Mouse (Mus musculus) midbrain, embryonic 12.5 days (tissue): Measurements from ENCODE around the gene Ppp1r1b. TPM values are rescaled to one million over a fixed set of nuclear protein-coding genes. Genes with fewer than 3 reads are reported as not detected.

Source experiments
- ATAC-seq: fragments of 200-750 bp; cut with Nextera tagmentation; 2 replicates; pipeline ENCODE4 v1.8.0; 2017; ENCODE audit warnings: low read depth, moderate TSS enrichment, moderate library complexity; ENCODE audit not compliant: low FRiP score
- H3K27ac ChIP-seq: fragments of 300-500 bp; sonication (generic); replicated peaks from 2 replicates; pipeline ENCODE4 v1.5.1; 2016; ENCODE audit warnings: mild to moderate bottlenecking
- H3K27me3 ChIP-seq: fragments of 300-500 bp; sonication (generic); 2 replicates; pipeline ENCODE4 v1.6.1; 2016; ENCODE audit warnings: mild to moderate bottlenecking
- H3K36me3 ChIP-seq: fragments of 300-500 bp; sonication (generic); 2 replicates; pipeline ENCODE4 v1.6.1; 2016
- H3K4me1 ChIP-seq: fragments of 300-500 bp; sonication (generic); 2 replicates; pipeline ENCODE4 v1.6.1; 2016
- H3K4me2 ChIP-seq: fragments of 300-500 bp; sonication (generic); replicated peaks from 2 replicates; pipeline ENCODE4 v1.6.1; 2016; ENCODE audit warnings: mild to moderate bottlenecking, moderate library complexity
- H3K4me3 ChIP-seq: fragments of 300-500 bp; sonication (generic); 2 replicates; pipeline ENCODE4 v1.5.1; 2016; ENCODE audit warnings: mild to moderate bottlenecking
- H3K9ac ChIP-seq: fragments of 300-500 bp; sonication (generic); replicated peaks from 2 replicates; pipeline ENCODE4 v1.6.1; 2016; ENCODE audit warnings: mild to moderate bottlenecking, moderate library complexity
- H3K9me3 ChIP-seq: fragments of 300-500 bp; sonication (generic); 2 replicates; pipeline ENCODE4 v1.6.1; 2016; ENCODE audit warnings: mild to moderate bottlenecking
- WGBS: fragments of 180-500 bp; shearing (Covaris S2); methylation state at CpG from one replicate; pipeline ENCODE4 v1.1.7; 2016; 5-methylcytosine and 5-hydroxymethylcytosine counted together
- polyA plus RNA-seq: library from polyadenylated mRNA; unstranded; fragments of >200 nt; fragmentation: Nextera tagmentation; extraction: Ambion mirVana; gene quantifications from 2 replicates; pipeline ENCODE4 v1.2.1, GENCODE M21; 2016

Ppp1r1b gene
- polyA plus RNA-seq, 1 experiment from 2014 or later, result 1.4 TPM

DNA sequence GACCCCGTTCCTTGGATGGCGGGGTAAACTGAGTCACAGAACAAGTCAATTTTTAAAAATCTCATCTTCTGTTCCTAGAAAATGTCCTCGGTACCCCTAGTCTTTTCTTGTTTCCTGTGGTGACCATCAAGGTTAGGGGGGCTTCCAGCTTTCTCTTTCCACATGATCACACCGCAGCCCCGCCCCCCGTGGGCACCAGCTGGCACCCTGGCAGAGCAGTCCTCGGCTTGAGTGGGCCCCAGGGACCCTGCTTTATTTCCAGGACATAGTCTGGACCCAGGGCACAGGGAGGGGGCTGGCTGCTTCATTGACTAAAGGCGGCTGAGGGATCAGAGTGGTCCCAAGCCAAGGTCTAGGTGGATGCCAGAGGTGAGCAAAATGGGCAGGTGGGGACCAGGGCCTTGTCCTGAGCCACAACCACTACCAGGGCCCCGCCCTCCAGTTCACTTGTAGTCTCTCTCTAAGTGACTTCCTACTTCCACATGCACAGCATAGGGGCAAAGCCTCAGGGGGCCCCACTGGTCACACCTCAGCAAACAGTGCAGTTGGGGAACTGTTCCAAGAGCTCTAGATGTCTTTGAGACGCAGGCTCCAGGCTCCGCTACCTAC lies 8.4 kb upstream of the Ppp1r1b start:
- H3K36me3 ChIP-seq, result no peaks in the 10 kb centered on the region
- H3K4me3 ChIP-seq, result peak overlapping the region; percentile 49; the same call in 1 of the 2 replicates
- 7% methylated on average over 11 of the region's 11 CpGs for WGBS
- no peak for ATAC-seq
- H3K27me3 ChIP-seq, result peaks cover 95% of the 10 kb centered on the region
- H3K9ac ChIP-seq, result no peak overlapping the region
- peaks cover 32% of the 10 kb centered on the region for H3K4me1 ChIP-seq
- H3K4me2 ChIP-seq, result peak overlapping the region; percentile 79
- no peak overlapping the region for H3K27ac ChIP-seq
- H3K9me3 ChIP-seq, result no peaks in the 10 kb centered on the region

DNA sequence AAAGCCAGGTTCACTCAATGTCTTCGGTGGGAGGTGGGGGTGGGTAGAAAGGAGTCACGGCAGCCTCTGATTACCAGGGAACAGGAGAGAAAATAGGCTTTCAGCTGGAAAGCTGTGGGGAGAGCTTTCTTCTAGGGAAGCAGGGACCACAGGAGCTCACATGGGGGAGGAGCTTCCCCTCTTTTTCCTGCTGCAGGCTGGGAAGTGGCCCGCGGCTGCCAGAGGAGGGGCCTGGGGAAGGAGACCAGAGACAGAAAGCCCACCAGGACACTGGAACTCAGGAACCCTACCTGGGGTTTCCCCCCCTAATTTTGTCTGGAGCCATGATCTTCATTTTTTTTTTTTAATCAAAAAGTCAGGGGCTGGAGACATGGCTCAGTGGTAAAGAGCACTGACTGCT lies 7.6 kb upstream of the Ppp1r1b start:
- ATAC-seq, result no peak
- Histone ChIP-seq H3K4me3 (no peak overlapping the region), H3K9me3 (no peaks in the 10 kb centered on the region), H3K27ac (no peak overlapping the region), H3K4me1 (peaks cover 32% of the 10 kb centered on the region), H3K9ac (no peak overlapping the region), H3K36me3 (no peaks in the 10 kb centered on the region), H3K4me2 (no peak overlapping the region), H3K27me3 (peaks cover 93% of the 10 kb centered on the region)
- 9% methylated on average over 4 of the region's 4 CpGs for WGBS

DNA sequence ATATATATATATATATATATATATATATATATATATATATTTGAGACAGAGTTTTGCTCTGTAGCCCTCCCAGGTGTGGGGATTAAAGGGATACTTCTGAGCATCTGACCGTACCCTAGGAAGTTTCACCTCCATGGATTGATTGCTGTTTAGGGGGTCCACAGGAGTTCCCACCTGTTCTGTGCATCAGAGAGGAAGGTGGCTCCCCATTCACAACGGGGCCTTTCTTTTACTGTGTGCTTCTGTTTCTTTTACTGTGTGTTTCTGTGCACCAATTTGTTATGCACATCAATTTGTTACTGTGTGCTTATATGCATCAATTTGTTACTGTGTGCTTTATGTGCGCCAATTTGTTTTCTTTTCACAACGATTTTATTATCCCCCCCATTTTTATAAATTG lies 7.0 kb upstream of the Ppp1r1b start:
- Histone ChIP-seq H3K4me1 (peaks cover 35% of the 10 kb centered on the region), H3K27me3 (peaks cover 93% of the 10 kb centered on the region), H3K36me3 (no peaks in the 10 kb centered on the region), H3K9me3 (no peaks in the 10 kb centered on the region), H3K4me2 (no peak overlapping the region), H3K4me3 (no peak overlapping the region), H3K27ac (no peak overlapping the region), H3K9ac (no peak overlapping the region)
- no peak for ATAC-seq
- WGBS, result 62% methylated on average over 4 of the region's 4 CpGs

DNA sequence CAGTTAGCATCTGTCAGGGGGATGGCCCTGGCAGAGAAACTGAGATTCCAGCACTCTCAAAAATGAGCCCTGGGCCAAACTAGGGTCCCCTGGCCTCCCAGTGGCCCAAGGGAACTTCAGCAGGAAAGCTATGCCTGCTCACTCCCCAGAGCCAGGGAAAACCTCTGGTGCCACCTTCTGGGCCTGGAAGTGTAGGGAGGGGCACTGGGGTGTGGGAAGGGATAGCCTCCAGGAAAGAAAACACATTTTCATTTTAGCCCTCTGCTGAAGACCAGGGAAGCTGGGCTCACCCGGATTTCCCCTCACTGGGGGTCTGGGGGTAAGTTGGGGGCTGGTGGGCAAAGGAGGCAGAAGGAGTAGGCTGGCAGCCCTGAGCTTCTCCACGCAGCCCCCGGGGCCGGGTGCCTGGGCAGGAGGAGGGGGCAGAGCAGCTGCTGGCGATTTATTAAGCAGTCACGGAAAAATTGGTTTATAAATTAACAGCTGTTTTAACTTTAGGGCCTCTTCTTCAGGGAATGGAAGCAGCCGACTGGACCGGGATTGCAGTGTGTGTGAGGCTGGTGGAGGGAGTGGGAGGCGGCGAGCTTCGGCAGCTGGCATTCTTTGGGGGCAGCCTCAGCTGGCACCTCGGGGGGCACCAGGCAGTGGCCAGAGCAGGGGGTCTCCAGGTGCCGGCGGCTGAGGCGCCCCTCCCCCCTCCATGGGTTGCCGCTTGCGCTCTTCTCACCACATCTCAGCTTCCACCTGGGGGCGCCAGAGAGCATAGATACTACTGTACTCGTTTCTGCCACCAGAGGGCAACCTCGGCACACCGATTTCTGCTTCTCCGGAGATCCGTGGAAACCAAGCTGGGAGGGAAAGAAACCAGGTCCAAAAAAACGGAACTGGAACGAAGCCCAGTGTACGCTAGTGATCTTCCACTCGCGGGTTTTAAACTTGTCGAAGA lies 5.9 kb upstream of the Ppp1r1b start:
- Histone ChIP-seq H3K4me1 (peaks cover 36% of the 10 kb centered on the region), H3K27me3 (peaks cover 93% of the 10 kb centered on the region), H3K4me3 (peak overlapping the region; percentile 15; the same call in 1 of the 2 replicates), H3K4me2 (peak overlapping the region; percentile 47), H3K36me3 (no peaks in the 10 kb centered on the region), H3K9me3 (no peaks in the 10 kb centered on the region), H3K27ac (no peak overlapping the region), H3K9ac (no peak overlapping the region)
- peak; percentile 62; the same call in 1 of the 2 replicates for ATAC-seq
- whole genome bisulfite sequencing, result 1% methylated on average over 27 of the region's 29 CpGs

DNA sequence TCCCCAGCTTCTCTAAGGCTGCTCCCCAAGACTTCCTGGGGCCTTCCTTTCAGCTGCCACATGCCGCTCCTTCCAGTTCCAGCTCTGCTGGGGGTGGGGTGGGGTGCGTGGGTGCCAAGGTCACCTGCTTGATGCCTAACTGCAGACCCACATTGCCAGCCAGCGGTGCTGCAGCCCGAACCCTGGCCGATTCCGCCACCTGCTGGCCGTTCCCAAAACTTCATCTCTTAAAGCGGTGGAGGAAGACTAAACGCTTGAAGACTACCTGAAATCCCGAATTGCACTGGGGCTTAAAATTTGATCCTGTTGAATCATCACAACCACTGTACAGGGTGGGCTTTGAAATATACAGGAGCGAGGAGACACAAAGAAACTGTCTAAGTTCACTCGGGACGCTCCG lies 3.0 kb upstream of the Ppp1r1b start:
- Histone ChIP-seq H3K27ac (no peak overlapping the region), H3K9me3 (no peaks in the 10 kb centered on the region), H3K4me1 (peaks cover 31% of the 10 kb centered on the region), H3K4me3 (peak overlapping the region; percentile 20; the same call in 1 of the 2 replicates), H3K27me3 (peaks cover 93% of the 10 kb centered on the region), H3K36me3 (no peaks in the 10 kb centered on the region), H3K4me2 (peak overlapping the region; percentile 45), H3K9ac (no peak overlapping the region)
- WGBS, result 0% methylated on average over 14 of the region's 14 CpGs
- ATAC-seq, result no peak

DNA sequence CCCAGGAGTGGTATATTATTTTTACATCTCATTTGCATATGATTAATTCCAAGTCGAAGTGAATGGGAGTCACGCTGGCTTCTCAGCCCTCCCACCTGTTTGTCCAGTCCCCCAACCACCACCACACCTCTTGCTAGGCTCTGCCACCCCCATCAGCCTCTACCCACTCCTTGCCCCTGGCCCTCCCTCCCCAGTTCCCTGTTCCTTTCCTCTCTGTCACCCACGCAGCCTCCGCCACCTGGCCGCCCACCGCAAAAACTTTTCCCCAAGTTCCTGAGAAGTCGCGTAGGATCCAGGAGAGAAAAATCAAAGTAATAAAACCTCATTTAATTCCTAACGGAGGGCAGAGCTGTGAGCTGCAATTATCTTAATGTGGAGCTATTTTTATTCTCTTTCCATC lies 2.0 kb upstream of the Ppp1r1b start:
- Histone ChIP-seq H3K4me1 (peaks cover 27% of the 10 kb centered on the region), H3K36me3 (no peaks in the 10 kb centered on the region)

DNA sequence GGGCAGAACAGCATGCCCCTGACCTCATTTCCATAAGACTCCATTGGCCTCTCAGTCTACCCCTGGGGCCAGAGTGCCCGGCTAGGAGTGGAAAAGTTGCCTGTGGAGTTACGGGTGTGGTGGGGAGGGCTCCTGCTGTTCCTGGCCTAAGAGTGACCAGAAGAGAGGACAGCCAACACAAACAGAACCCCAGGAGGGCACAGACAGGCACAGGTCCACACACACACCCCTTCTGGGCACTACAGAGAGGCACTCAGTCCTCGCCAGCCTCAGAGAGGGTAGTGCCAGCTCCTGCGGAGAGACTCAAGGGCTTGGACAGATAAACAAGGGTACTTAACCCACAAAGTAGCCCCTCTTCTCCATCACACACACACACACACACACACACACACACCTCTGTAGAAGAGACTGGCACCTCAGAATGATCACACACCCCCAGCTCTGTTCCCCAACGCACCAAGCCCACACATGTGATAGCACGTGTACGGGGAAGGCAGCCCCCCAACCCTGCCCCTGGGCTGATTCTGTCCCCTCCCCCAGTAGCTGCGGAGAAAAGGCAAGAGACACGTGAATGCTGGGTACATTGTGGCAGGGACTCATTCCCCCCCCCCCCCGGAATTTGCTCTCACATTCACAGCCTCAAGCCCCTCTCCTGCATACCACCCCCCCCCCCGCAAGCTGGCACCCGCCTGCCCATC lies 670 bp upstream of the Ppp1r1b start:
- Histone ChIP-seq H3K4me2 (peak overlapping the region; percentile 95), H3K27ac (no peak overlapping the region), H3K4me3 (no peak overlapping the region), H3K9me3 (no peaks in the 10 kb centered on the region), H3K4me1 (peaks cover 20% of the 10 kb centered on the region), H3K9ac (no peak overlapping the region; the same call in 1 of the 2 replicates), H3K36me3 (no peaks in the 10 kb centered on the region), H3K27me3 (peaks cover 95% of the 10 kb centered on the region)
- 4% methylated on average over 9 of the region's 12 CpGs for WGBS
- no peak for ATAC-seq

More for the DNA sequence above, 2.0 kb upstream of the Ppp1r1b start:
- no peak for ATAC-seq
- peaks cover 94% of the 10 kb centered on the region for H3K27me3 ChIP-seq
- H3K4me3 ChIP-seq, result no peak overlapping the region
- H3K9me3 ChIP-seq, result no peaks in the 10 kb centered on the region
- H3K27ac ChIP-seq, result no peak overlapping the region
- WGBS, result 9% methylated on average over 9 of the region's 9 CpGs
- no peak overlapping the region for H3K9ac ChIP-seq
- no peak overlapping the region for H3K4me2 ChIP-seq

DNA sequence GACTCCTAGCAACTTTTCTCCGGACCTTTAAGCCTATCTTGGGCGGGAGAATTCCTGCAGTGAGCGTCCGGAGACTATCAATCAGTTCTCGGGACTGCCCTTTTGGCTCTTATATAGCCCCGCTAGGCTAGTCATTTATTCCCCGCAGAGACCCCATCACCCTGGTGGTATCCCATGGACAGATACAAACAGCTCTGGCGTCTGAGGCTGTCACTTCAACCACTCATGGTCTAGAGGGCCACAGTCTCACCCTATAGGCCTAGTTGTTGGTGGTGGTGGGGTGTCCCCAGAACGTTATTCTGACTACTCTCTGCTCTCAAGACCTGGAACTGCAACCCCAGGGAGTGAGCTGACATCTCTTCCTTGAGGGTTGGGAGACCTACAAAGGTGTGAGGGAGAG lies 1.1 kb downstream of the Ppp1r1b start:
- peaks cover 20% of the 10 kb centered on the region for H3K4me1 ChIP-seq
- no peak for ATAC-seq
- peaks cover 97% of the 10 kb centered on the region for H3K27me3 ChIP-seq
- no peak overlapping the region for H3K27ac ChIP-seq
- no peaks in the 10 kb centered on the region for H3K36me3 ChIP-seq
- 2% methylated on average over 9 of the region's 9 CpGs for whole genome bisulfite sequencing
- no peaks in the 10 kb centered on the region for H3K9me3 ChIP-seq
- H3K9ac ChIP-seq, result no peak overlapping the region
- H3K4me2 ChIP-seq, result peak overlapping the region; percentile 95
- peak overlapping the region; percentile 51 for H3K4me3 ChIP-seq

DNA sequence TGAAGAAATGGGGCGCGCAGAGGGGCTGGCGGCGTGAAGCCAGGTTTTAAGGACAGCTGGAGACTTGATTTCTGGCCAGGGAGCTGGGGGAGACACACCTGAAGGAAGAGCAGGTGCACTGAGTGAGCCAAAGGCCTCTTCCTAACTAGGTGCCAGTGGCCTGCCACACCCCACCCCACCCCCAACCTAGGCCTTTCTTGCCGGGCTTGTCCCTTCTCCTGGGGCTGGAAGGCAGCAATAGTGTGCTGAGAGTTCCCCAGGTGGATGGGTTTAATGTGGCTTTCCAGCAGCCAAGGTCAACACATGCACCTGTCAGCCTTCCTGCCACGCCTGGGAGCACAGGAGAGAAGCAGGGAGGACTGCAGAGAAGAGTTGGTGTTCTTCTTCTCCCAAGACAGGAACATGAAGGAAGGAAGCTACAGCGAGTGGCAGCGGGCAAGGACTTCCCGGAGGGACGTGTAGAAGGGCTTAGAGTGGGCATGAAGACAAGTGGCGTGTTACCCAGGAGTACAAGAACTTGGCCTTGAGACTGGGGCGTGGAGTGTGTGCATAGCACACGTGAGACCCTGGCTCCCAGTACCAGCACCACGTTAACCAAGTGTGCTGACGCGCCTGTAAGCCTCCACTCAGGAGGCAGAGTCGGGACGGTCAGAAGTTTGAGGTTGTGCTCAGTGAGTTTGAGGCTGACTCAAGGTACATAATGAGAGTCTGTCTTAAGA lies 4.2 kb downstream of the Ppp1r1b start:
- Histone ChIP-seq H3K27me3 (peaks cover 95% of the 10 kb centered on the region), H3K9ac (no peak overlapping the region), H3K4me2 (no peak overlapping the region), H3K4me1 (peaks cover 23% of the 10 kb centered on the region), H3K36me3 (no peaks in the 10 kb centered on the region), H3K27ac (no peak overlapping the region), H3K9me3 (no peaks in the 10 kb centered on the region), H3K4me3 (no peak overlapping the region)
- ATAC-seq, result no peak
- 77% methylated on average over 18 of the region's 18 CpGs for WGBS

DNA sequence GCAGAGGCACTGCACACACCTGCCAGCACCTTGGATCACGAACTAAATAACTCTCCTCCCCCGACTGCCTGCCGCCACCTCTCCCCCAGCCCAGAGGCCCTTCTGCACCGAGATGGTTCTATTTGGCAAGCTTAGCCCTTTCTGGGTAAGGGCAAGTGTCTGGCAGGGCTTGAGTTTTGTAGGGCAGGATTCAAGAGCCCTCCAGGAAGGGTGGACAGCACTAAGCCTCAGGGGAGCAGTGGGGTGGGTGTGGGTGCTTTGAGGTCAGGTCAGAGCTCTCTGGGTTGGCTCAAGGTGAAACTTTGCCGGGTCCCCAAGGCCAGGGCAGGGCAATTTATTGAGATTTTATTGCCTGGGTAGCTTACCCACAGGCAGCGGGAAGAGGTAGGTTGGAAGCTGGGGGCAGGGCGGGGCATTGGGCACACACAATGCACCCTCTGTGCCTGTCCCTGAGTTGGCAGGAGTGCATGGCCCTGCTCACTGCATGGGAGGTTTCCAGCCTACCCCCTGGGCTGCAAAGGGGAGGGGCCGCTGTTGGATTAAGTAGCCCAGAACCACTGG lies 5.5 kb downstream of the Ppp1r1b start:
- WGBS, result 44% methylated on average over 8 of the region's 8 CpGs
- Histone ChIP-seq H3K4me2 (no peak overlapping the region), H3K9me3 (no peaks in the 10 kb centered on the region), H3K9ac (no peak overlapping the region), H3K4me3 (no peak overlapping the region), H3K4me1 (peaks cover 16% of the 10 kb centered on the region), H3K27me3 (peaks cover 83% of the 10 kb centered on the region), H3K36me3 (no peaks in the 10 kb centered on the region), H3K27ac (no peak overlapping the region)
- no peak for ATAC-seq

DNA sequence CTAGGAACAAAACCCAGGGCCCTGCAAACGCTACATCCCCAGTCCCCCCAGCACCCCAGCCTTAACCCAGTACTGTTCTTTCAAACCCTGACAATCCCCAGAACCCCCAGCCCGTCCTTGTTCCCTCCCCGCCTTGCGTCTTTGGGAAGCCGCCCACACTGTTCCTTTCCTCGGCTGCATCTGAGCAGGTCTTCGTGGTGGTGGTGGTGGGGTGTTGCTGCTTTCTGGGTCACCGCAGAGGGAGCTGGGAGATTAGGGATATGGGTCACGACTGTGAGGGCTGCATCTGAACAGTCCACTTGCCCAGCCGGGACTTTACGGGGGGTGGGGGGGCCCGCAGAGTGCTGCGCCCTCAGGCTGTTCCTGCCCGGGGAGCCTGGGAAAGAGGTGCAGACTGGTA lies 6.2 kb downstream of the Ppp1r1b start:
- WGBS, result 64% methylated on average over 14 of the region's 14 CpGs
- Histone ChIP-seq H3K9ac (no peak overlapping the region), H3K27ac (no peak overlapping the region), H3K4me2 (no peak overlapping the region), H3K4me3 (no peak overlapping the region), H3K9me3 (no peaks in the 10 kb centered on the region), H3K36me3 (no peaks in the 10 kb centered on the region), H3K27me3 (peaks cover 76% of the 10 kb centered on the region), H3K4me1 (peaks cover 19% of the 10 kb centered on the region)
- no peak for ATAC-seq
